Mouse (Mus musculus) small intestine, adult 2 months (tissue): ENCODE measurements at regions not wholly inside any gene's neighbourhood (a gene's known extent, or its start where the extent isn't known, plus 50 kb on each side); places are given as distances from the start of the nearest gene placed in this dataset.

Experiments used
- H3K27ac ChIP-seq: fragments of 200-500 bp; 2 replicates; pipeline ENCODE4 v1.5.1; 2012; ENCODE audit warnings: low read depth, low read length, control low read depth, inconsistent platforms; ENCODE audit not compliant: insufficient read depth
- H3K27me3 ChIP-seq: fragments of 200-500 bp; 2 replicates; pipeline ENCODE4 v1.6.1; 2012; ENCODE audit warnings: mild to moderate bottlenecking, moderate library complexity, low read length, inconsistent platforms; ENCODE audit not compliant: control insufficient read depth, insufficient read depth
- H3K36me3 ChIP-seq: fragments of 200-500 bp; 2 replicates; pipeline ENCODE4 v1.6.1; 2012; ENCODE audit warnings: mild to moderate bottlenecking, low read length, control low read depth, inconsistent platforms; ENCODE audit not compliant: control insufficient read depth, insufficient read depth
- H3K4me1 ChIP-seq: fragments of 200-500 bp; 2 replicates; pipeline ENCODE4 v1.6.1; 2012; ENCODE audit warnings: low read length, inconsistent platforms, mixed read lengths; ENCODE audit not compliant: control insufficient read depth, insufficient read depth, insufficient read length
- H3K4me3 ChIP-seq: fragments of 200-500 bp; 2 replicates; pipeline ENCODE4 v1.5.1; 2012; ENCODE audit warnings: low read depth, mild to moderate bottlenecking, control low read depth, inconsistent platforms, low read length, moderate library complexity
- CTCF ChIP-seq: fragments of 200-500 bp; IDR thresholded peaks from 2 replicates; pipeline ENCODE4 v1.5.1; 2012; ENCODE audit warnings: low read depth, mild to moderate bottlenecking, control low read depth, inconsistent platforms, low read length, moderate library complexity, mixed read lengths; ENCODE audit not compliant: insufficient replicate concordance, insufficient read length; ENCODE audit errors: extremely low read depth
- POLR2A ChIP-seq: fragments of 200-500 bp; IDR thresholded peaks from 2 replicates; pipeline ENCODE4 v1.6.1; 2012; ENCODE audit warnings: low read depth, mild to moderate bottlenecking, control low read depth, inconsistent platforms, low read length, moderate library complexity
- WGBS: fragments of 180-500 bp; shearing (Covaris S2); methylation state at CpG from one replicate; pipeline ENCODE4 v1.1.7; 2018; 5-methylcytosine and 5-hydroxymethylcytosine counted together

GRCm38 (mm10) chr1:55977796-55978195 is 572.1 kb downstream of the Plcl1 start:
- TF ChIP-seq CTCF (no peak), POLR2A (no peak)
- Histone ChIP-seq H3K27ac (no peak overlapping the region), H3K27me3 (no peaks in the 10 kb centered on the region), H3K36me3 (no peaks in the 10 kb centered on the region), H3K4me1 (no peaks in the 10 kb centered on the region), H3K4me3 (no peak overlapping the region)
- WGBS, result 87% methylated on average over 3 of the region's 3 CpGs

DNA sequence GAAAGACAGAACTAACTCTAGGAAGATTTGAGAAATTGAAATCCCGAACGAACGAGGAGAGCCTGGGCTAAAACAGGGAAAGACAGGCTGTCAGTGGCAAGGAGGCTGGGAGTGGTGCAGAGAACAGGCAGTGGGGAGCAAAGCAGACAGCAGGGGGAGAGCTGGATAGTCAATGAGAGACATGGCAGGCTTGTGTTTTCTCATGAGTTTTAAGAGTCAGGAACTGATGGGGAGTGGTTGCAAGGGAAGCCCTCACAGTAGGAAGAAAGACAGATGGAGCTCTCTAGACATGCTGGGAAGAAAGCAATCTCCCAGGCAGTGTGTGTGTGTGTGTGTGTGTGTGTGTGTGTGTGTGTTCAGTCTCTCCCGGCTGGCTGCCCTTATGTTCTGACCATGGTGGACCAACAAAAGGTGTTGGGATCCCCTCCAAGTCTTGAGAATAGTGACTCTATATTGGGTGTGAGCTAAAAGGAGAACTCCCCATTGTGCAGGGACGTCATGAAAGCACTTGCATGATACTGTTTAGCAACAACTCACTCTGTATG is 577.9 kb downstream of the Plcl1 start:
- no peak for TF ChIP-seq CTCF
- TF ChIP-seq POLR2A, result no peak
- Histone ChIP-seq H3K4me1 (no peaks in the 10 kb centered on the region), H3K27me3 (no peaks in the 10 kb centered on the region), H3K36me3 (no peaks in the 10 kb centered on the region), H3K4me3 (no peak overlapping the region), H3K27ac (no peak overlapping the region)
- WGBS, result 64% methylated on average over 5 of the region's 5 CpGs

DNA sequence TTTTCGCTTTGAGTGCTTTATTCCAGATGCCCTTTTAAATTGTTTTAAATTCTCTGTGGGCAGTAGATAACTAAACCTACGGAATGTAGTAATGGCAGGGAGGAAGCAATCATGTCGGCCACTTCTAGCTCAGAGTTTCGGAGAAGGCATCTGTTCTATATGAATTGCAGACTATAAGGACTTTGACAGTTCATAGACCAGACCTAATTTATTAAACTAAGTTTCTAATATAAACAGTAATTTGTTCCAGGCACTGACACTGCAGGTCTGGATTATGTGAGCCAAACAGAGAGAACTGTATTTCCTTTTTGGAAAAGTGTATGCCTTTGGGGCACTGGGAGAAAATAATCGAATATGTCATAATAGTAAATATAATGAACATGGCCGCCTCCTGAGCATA is 591.4 kb downstream of the Plcl1 start:
- Histone ChIP-seq H3K27ac (no peak overlapping the region), H3K4me3 (no peak overlapping the region)

More for the DNA sequence above, 591.4 kb downstream of the Plcl1 start:
- H3K36me3 ChIP-seq, result no peaks in the 10 kb centered on the region
- no peak for TF ChIP-seq CTCF
- no peak for TF ChIP-seq POLR2A
- WGBS, result 77% methylated on average over 6 of the region's 6 CpGs
- H3K4me1 ChIP-seq, result no peaks in the 10 kb centered on the region
- H3K27me3 ChIP-seq, result no peaks in the 10 kb centered on the region
